Mouse (Mus musculus): ENCODE results near the gene Nufip2. TPM values are rescaled to one million over a fixed set of nuclear protein-coding genes. Genes with fewer than 3 reads are reported as not detected.
"Not testable (repeated sequence)": the region's sequence is repeated elsewhere in the genome, so short reads cannot be mapped to it uniquely, and the experiment has no call there.

The Nufip2 gene
- polyA plus RNA-seq, 1 experiment = 10.4 TPM

- DNase-seq (ENCODE audit: low read depth) = no peak
Measured at GRCm38 (mm10) chr11:77709039-77709438, 23.1 kb downstream of the Nufip2 start.

DNA sequence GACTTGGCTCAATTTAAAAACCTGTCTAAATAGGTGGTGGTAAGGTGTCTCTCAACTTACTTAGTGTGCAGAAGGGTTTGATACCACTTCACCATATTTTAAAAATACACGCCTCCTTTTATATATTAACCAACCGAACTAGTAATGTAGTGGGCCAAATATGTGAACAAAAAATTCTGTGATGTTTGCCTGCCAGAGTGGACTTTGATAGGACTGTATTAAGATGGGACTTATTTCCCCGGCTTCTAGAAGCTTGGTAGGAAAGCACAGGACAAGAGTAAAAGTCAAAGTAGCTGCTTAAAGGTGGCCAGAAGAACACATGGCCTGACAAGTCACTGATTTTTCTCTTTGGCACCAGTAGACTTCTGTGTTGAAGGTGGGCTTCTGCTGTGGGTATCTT is 27.8 kb downstream of the Nufip2 start:
- no peak for DNase-seq (ENCODE audit: low read depth)

- DNase-seq (ENCODE audit: low read depth) = no peak
Measured at GRCm38 (mm10) chr11:77719055-77719454, 33.1 kb downstream of the Nufip2 start.

DNA sequence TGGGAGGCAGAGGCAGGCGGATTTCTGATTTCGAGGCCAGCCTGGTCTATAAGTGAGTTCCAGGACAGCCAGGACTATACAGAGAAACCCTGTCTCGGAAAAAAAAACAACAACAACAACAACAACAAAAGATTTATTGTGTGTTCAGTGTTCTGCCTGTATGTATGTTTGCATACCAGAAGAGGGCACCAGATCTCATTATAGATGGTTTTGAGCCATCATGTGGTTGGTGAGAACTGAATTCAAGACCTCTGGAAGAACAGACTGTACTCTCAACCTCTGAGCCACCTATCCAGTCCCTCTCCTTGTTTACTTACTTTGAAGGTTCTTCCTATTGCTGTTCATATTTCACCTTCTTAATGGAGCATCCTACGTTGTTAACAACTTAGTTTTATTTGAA is 35.4 kb downstream of the Nufip2 start:
- DNase-seq (ENCODE audit: low read depth) = no peak

DNA sequence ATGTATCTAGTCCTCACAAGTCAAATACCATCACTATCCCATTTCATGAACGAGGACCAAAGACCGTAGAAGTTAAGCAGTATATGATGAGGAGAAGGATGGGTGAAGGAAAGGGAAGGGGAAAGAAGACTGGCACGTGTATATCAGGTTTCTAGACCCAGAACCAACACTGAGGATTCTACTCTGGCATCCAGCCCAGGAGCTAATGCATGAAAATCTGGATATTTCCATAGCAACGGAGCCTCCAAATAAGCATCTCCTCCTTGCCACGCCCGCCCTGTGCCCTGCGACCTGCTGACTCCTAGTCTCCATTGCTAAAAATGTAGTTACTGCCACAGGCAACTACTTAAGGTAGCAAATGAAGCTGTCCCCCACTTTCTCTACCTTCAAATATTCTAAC is 38.8 kb downstream of the Nufip2 start:
- no peak for DNase-seq (ENCODE audit: low read depth)

DNA sequence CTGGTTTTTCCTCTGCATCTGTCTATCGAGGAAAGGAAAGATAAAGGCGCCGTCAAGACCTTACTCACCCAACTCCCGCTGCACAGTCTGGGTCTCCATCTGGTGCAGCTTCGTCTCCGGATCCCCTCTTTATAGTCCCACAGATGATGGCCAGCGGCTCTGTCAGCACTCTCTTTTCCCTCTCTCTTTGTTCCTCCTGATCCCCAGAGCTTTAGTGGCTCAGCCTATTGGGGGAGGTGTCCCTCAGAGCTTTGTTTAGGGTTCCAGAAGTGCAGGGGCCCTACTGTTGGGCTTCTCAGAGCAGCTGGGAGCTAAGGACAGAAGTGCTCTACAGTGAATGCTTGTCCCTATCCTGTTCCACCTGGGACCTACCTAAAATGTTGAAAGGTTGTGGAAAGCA is 39.2 kb downstream of the Nufip2 start, which contains the start of gene Cryba1:
Gene Cryba1 (minus strand): TSS at position 101 of the 400 bp plus-strand sequence.
- no peak for DNase-seq (ENCODE audit: low read depth)

- DNase-seq (ENCODE audit: low read depth) = no peak
Measured at GRCm38 (mm10) chr11:77728587-77728986, 42.6 kb downstream of the Nufip2 start.

DNA sequence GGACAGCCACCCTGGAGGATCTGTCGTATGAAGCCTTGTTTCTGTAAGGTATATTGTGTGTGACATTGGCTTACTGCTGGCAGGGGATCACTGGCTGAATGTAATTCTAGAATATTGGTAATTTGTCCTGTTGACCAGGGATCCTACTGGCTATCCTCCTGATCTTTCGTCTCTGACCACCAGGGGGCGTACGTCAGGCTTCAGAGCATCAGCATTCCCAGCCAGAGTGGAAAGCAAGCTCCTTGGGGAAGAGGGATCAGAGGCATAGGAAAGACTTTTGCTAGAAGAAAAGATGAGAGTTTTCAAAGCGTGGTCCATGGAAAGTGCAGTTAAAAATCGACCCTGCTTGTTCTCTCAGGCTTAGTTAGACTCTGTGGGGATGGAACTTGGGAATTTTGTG is 51.3 kb downstream of the Nufip2 start:
- DNase-seq (ENCODE audit: low read depth) = no peak

- no peak for DNase-seq (ENCODE audit: low read depth)
Measured at GRCm38 (mm10) chr11:77738555-77738954, 52.6 kb downstream of the Nufip2 start.

DNA sequence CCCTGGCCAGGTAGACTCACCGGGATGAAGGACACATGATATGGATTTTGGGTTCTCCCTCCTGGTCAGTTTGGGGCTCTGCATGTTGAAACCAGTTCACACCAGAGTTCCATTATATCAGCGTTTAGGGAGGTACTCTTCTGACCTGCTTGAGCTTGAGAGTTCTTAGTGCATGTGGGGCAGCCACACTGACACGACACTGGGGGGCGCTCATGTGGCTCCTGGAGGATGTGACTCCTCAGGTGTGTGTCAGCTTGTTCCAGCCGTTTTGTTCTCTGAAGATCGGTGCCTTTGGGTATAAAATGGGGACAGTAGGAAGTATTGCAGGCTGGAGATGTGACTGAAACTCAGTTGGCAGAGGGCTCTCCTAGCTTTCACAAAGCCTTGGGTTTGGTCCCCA is 58.0 kb downstream of the Nufip2 start:
- DNase-seq (ENCODE audit: low read depth) = no peak

DNA sequence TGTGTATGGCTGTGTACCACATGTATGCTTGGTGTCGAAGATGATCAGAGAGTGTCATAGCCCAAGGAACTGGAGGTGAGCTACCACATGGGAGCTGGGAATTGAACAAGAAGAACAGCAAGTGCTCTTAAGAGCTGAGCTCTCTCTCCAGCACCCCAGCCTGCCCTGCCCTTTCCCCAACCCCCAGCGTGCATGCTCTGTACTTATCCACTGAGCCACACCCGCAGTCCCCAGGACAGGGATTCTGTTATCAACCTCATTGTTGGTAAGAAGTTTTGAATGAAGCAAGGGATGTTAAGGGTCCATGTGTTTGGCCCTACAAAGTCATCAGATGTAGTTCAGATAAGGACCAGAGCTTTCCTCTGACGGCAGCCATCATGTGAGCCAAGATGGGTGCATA is 60.7 kb downstream of the Nufip2 start:
- no peak for DNase-seq (ENCODE audit: low read depth)

DNA sequence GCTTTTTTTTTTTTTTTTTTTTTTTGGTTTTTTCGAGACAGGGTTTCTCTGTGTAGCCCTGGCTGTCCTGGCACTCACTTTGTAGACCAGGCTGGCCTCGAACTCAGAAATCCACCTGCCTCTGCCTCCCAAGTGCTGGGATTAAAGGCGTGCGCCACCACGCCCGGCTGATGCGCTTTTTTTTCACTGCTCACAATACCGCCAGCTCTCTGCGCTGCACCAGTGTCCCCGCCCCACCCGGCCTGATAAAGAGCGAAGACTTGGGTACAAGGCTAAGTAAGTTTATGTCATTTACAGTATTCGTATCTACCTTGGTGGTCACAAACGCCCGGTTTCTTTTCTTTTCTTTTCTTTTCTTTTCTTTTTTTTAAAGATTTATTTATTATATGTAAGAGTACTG is 61.1 kb downstream of the Nufip2 start:
- not testable (repeated sequence) for DNase-seq (ENCODE audit: low read depth)

- DNase-seq (ENCODE audit: low read depth) = no peak
Measured at GRCm38 (mm10) chr11:77748996-77749395, 63.0 kb downstream of the Nufip2 start.

GRCm38 (mm10) chr11:77752525-77752924 is 66.6 kb downstream of the Nufip2 start:
- no peak for DNase-seq (ENCODE audit: low read depth)

DNA sequence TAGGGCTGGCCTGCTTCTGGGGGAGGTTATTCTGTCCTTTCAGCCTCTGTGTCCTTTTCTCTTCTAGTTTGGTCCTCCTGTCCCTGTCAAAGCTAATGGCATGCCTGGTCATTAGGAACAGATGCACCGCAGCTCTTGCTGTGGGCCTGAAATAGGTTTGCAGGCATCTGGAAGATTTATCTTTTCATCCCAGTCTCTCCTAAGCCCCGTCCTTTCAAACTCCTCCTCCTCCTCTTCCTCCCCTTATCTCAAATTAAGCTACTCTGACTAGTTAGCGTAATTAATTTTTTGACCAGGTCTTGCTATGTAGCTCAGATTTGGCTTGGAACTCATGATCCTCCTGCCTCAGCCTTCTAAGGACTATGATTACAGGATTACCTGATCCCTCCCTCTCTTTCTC is 67.5 kb downstream of the Nufip2 start:
- DNase-seq (ENCODE audit: low read depth) = no peak

DNA sequence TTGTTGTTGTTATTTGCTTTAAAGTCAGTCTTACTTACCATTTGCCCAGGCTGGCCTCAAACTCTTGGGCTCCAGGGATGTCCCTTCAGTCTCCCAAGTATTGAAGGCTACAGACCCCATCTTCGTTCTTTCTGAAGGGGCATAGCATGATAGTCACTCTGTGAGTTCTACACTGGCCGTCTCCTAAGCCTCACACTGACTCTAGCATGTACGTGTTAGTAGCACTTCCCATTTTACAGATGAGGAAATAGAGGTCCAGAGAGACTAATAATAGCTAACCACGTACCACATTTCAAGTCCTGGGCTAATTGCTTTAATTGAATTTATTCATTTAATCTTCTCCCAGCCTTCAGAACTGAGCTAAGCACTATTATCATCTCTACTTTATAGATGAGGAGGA is 74.1 kb downstream of the Nufip2 start:
- no peak for DNase-seq (ENCODE audit: low read depth)

- DNase-seq (ENCODE audit: low read depth) = no peak
Measured at GRCm38 (mm10) chr11:77762783-77763672, 77.1 kb downstream of the Nufip2 start, which contains the start of gene Myo18a. Gene Myo18a, plus strand, starts transcription at chr11:77763246.

GRCm38 (mm10) chr11:77763673-77764340 is 77.9 kb downstream of the Nufip2 start:
- DNase-seq (ENCODE audit: low read depth) = no peak

DNA sequence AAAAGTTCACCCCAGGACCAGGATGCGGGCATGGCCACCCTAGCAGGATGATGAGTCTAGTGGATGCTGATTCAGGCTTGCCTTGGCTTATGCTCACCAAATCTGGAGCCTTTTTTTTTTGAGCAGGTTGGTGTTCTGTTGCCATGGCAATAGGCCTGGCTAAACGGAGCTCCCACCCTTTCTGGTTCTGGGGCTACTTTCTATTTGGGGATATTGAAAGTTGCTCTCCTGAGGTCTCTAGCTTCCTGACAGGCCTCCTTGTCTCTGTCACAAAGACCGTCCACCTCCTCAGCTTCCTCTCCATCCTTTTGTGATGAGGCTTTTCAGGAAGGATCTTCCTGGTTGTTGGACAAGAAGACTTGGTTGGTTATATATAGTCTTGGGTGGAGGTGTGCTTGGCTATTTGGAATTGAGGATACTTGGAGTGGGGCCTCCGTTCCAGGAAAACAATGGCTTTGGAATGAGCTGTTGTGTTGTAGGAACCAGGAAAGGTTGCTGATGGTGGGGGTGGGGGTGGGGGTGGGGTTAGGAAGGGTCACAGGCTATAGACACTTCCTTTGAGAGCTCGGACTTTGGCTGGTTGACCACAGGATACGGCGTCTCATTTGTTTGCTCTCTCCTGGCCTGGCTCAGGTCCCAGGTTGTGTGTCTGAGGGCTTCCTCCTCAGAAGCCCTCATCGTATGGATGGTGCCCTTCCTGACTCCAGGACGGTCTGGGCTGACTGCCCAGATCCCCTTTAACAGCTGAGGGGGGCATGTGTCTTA is 78.9 kb downstream of the Nufip2 start:
- no peak for DNase-seq (ENCODE audit: low read depth)

DNA sequence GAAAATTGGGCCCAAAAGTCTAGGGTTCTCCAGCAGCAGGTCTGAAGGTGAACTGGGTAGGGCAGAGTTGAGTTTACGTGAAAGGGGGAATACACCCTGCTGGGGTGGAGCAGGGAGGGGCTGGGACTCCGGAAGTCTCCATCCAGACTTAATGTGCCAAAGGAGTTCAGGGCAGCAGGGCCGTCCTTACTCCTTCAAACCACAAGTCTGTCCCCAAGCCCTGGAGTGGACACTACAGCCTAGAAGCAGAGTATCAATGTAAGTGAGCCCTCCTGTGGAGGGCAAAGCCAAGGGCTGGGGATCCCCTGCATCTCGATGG is 79.5 kb downstream of the Nufip2 start:
- no peak for DNase-seq (ENCODE audit: low read depth)

DNA sequence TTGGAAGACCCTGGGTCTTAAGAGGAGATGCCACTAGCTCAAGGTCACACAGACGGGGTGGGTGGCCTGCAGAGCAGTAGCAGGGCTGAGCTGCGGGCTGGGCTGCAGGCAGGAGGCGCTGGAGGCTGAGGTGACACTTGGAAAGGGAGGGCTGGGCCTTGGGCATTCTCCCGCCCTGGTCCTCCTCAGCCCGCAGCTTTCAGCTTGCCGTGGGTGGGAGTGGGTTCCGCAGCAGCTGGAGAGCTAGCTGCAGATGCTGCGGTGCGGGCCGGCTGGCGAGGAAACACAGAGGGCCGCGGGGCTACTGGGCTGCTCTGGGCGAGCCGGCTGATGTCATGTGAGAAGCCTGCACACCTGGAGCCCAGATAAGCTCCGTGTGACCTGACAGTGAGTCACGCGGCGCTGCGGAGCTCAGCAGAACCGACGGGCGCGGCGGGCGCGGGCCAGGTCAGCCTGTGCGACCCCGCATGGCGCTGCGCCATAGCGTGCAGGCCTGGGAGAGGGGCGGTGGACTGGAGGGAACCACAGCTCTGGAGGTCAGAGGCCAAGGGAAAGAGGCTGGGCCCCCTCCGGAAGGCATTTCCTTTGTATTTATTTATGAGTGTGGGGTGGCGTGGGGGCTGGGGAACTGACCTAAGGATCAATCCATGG is 80.5 kb downstream of the Nufip2 start:
- no peak for DNase-seq (ENCODE audit: low read depth)

DNA sequence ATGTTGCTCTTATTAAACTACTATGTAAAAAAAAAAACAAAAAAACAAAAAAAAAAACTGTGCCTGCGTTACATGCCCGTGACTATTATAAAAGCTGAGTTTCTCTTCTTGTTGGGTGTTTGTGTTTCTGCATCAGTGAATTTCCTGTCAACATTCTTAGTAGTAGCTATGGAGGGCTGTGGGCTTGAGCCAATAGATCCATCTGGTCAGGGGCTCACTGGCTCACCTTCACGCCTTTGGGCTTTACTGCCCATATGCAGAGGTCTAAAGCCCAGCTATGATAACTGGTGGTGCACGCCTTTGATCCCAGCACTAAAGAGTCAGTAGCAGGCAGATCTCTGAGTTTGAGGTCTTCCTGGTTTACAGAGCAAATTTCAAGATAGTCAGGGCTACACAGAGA is 83.5 kb downstream of the Nufip2 start:
- no peak for DNase-seq (ENCODE audit: low read depth)
